Mouse (Mus musculus) MEL (cell line): ENCODE data around the gene Ikzf3.

Experiments used
- CTCF ChIP-seq, 3 experiments: IDR thresholded peaks in 2 of 3; conservative IDR thresholded peaks in 1 of 3; 2 replicates each; pipeline ENCODE4 v1.5.1; 2011 to 2012; ENCODE audit warnings: low read length in 3 of 3, low read depth in 2 of 3, mild to moderate bottlenecking in 2 of 3, improper control_type of control experiment in 1 of 3, inconsistent platforms in 1 of 3, mixed read lengths in 1 of 3, moderate library complexity in 1 of 3; ENCODE audit not compliant: control insufficient read depth in 1 of 3, insufficient read depth in 1 of 3, poor library complexity in 1 of 3, severe bottlenecking in 1 of 3
- JUND ChIP-seq: IDR thresholded peaks from 2 replicates; pipeline ENCODE4 v1.6.1; 2011; ENCODE audit warnings: low read depth, mild to moderate bottlenecking, improper control_type of control experiment, low read length
- POLR2A ChIP-seq, 2 experiments: IDR thresholded peaks; 2 replicates each; pipeline ENCODE4 v1.6.1; 2011 to 2012; ENCODE audit warnings: low read length in 2 of 2, mild to moderate bottlenecking in 2 of 2, control low read depth in 1 of 2, improper control_type of control experiment in 1 of 2, low read depth in 1 of 2, moderate library complexity in 1 of 2; ENCODE audit not compliant: control insufficient read depth in 1 of 2, insufficient read depth in 1 of 2, poor library complexity in 1 of 2
- RCOR1 ChIP-seq: IDR thresholded peaks from 2 replicates; pipeline ENCODE4 v1.6.1; 2012; ENCODE audit warnings: low read depth, mild to moderate bottlenecking, inconsistent platforms, low read length, improper control_type of control experiment

DNA sequence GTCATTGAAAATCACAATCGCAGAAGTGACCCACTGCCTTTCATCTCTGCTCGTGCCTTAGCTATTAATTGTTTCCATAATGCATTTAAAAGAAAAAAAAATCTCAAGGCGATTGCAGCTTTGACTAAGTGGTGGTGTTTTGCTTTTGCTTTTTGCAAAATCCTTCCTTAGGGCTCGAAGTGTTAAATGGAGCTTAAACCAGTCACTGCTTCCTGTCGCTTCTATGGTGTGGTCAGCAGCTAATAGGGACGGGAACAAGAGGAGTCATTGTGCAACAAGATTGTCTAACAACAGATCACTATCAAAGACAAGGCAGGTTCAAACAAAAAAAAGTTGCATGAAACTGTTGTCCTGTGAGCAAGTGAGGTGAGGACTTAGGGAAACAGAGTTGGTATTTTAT lies 64.6 kb downstream of the Ikzf3 start:
- no peak for TF ChIP-seq CTCF (IDR thresholded peaks at IDR 0.05 in 2 of 3, conservative IDR thresholded peaks at IDR 0.05 in 1 of 3; ENCODE audit: control insufficient read depth in 1 of 3, insufficient read depth in 1 of 3, low read depth in 2 of 3, low read length in 3 of 3, poor library complexity in 1 of 3, severe bottlenecking in 1 of 3)
- TF ChIP-seq JUND: no peak
- no peak for TF ChIP-seq RCOR1
- no peak for TF ChIP-seq POLR2A (IDR thresholded peaks at IDR 0.05; ENCODE audit: control insufficient read depth in 1 of 2, insufficient read depth in 1 of 2, low read depth in 1 of 2, low read length in 2 of 2, poor library complexity in 1 of 2)
